Mouse (Mus musculus) kidney, embryonic 15.5 days (tissue): ENCODE data around the gene Prnp. TPM values are rescaled to one million over a fixed set of nuclear protein-coding genes. Genes with fewer than 3 reads are reported as not detected.

ENCODE experiments used
- ATAC-seq: fragments of 200-750 bp; cut with Nextera tagmentation; replicated peaks from 2 replicates; pipeline ENCODE4 v1.8.0; 2017; ENCODE audit warnings: moderate TSS enrichment; ENCODE audit not compliant: low FRiP score
- H3K27ac ChIP-seq: fragments of 300-500 bp; sonication (generic); 2 replicates; pipeline ENCODE4 v1.5.1; 2015; ENCODE audit warnings: mild to moderate bottlenecking, inconsistent platforms
- H3K27me3 ChIP-seq: fragments of 300-500 bp; sonication (generic); 2 replicates; pipeline ENCODE4 v1.6.1; 2015; ENCODE audit warnings: inconsistent platforms
- H3K36me3 ChIP-seq: fragments of 300-500 bp; sonication (generic); 2 replicates; pipeline ENCODE4 v1.6.1; 2015; ENCODE audit warnings: inconsistent platforms
- H3K4me1 ChIP-seq: fragments of 300-500 bp; sonication (generic); 2 replicates; pipeline ENCODE4 v1.6.1; 2015; ENCODE audit warnings: inconsistent platforms
- H3K4me2 ChIP-seq: fragments of 300-500 bp; sonication (generic); 2 replicates; pipeline ENCODE4 v1.6.1; 2015; ENCODE audit warnings: moderate library complexity, mild to moderate bottlenecking, inconsistent platforms
- H3K4me3 ChIP-seq: fragments of 300-500 bp; sonication (generic); replicated peaks from 2 replicates; pipeline ENCODE4 v1.5.1; 2015; ENCODE audit warnings: mild to moderate bottlenecking, inconsistent platforms
- H3K9ac ChIP-seq: fragments of 300-500 bp; sonication (generic); 2 replicates; pipeline ENCODE4 v1.6.1; 2015; ENCODE audit warnings: mild to moderate bottlenecking, inconsistent platforms
- H3K9me3 ChIP-seq: fragments of 300-500 bp; sonication (generic); replicated peaks from 2 replicates; pipeline ENCODE4 v1.6.1; 2016; ENCODE audit warnings: inconsistent platforms
- WGBS: fragments of 180-500 bp; shearing (Covaris S2); methylation state at CpG from one replicate; pipeline ENCODE4 v1.1.7; 2015; ENCODE audit warnings: mixed read lengths; 5-methylcytosine and 5-hydroxymethylcytosine counted together
- polyA plus RNA-seq: library from polyadenylated mRNA; unstranded; fragments of >200 nt; fragmentation: Nextera tagmentation; extraction: Ambion mirVana; gene quantifications from 2 replicates; pipeline ENCODE4 v1.2.1, GENCODE M21; 2015

Prnp gene
- 45.1 and 47.4 TPM in 2 replicates for polyA plus RNA-seq

GRCm38 (mm10) chr2:131909683-131910572 lies at the start of gene Prnp, which contains the start of gene Prn:
TSS of gene Prnp (plus strand) at chr2:131909928.
TSS of gene Prn (plus strand) at chr2:131909957.
- Histone ChIP-seq H3K4me2 (peak within 1 kb of the TSS; percentile 88), H3K9ac (peak within 1 kb of the TSS; percentile 68), H3K27ac (peak within 1 kb of the TSS; percentile 82), H3K27me3 (0 out of 2 replicates have a peak, but pooled peaks cover 3% of the 10 kb centered on the region), H3K4me3 (peak within 1 kb of the TSS; percentile 76), H3K36me3 (no peaks in the 10 kb centered on the region), H3K9me3 (no peaks in the 10 kb centered on the region), H3K4me1 (peaks cover 31% of the 10 kb centered on the region)
- peak; percentile 92 for ATAC-seq
- WGBS = 5% methylated on average over 52 of the region's 52 CpGs

GRCm38 (mm10) chr2:131862617-131863275 lies 47.0 kb upstream of the Prnp start:
- Histone ChIP-seq H3K27me3 (no peaks in the 10 kb centered on the region), H3K9ac (no peak overlapping the region), H3K27ac (no peak overlapping the region), H3K4me1 (no peaks in the 10 kb centered on the region), H3K36me3 (no peaks in the 10 kb centered on the region), H3K9me3 (no peaks in the 10 kb centered on the region), H3K4me2 (no peak overlapping the region), H3K4me3 (no peak overlapping the region)
- WGBS = 59% methylated on average over 3 of the region's 3 CpGs
- ATAC-seq = no peak

- no peaks in the 10 kb centered on the region for H3K9me3 ChIP-seq
- no peaks in the 10 kb centered on the region for H3K36me3 ChIP-seq
- no peak for ATAC-seq
- H3K27ac ChIP-seq = no peak overlapping the region
- H3K9ac ChIP-seq = no peak overlapping the region
- WGBS = 80% methylated on average over 3 of the region's 3 CpGs
- H3K4me3 ChIP-seq = no peak overlapping the region
- H3K27me3 ChIP-seq = no peaks in the 10 kb centered on the region
- H3K4me2 ChIP-seq = no peak overlapping the region
- H3K4me1 ChIP-seq = no peaks in the 10 kb centered on the region
Observed at GRCm38 (mm10) chr2:131863472-131863871, 46.3 kb upstream of the Prnp start.

GRCm38 (mm10) chr2:131864262-131864796 lies 45.4 kb upstream of the Prnp start:
- Histone ChIP-seq H3K4me1 (no peaks in the 10 kb centered on the region), H3K9me3 (no peaks in the 10 kb centered on the region), H3K4me3 (no peak overlapping the region), H3K27me3 (no peaks in the 10 kb centered on the region), H3K36me3 (no peaks in the 10 kb centered on the region), H3K9ac (no peak overlapping the region), H3K27ac (no peak overlapping the region), H3K4me2 (no peak overlapping the region)
- no peak for ATAC-seq
- WGBS = 89% methylated on average over 2 of the region's 2 CpGs

- H3K27ac ChIP-seq = no peak overlapping the region
- no peak for ATAC-seq
- no peak overlapping the region for H3K9ac ChIP-seq
- no peaks in the 10 kb centered on the region for H3K27me3 ChIP-seq
- H3K36me3 ChIP-seq = no peaks in the 10 kb centered on the region
- no peak overlapping the region for H3K4me3 ChIP-seq
- no peaks in the 10 kb centered on the region for H3K9me3 ChIP-seq
- no peak overlapping the region for H3K4me2 ChIP-seq
- H3K4me1 ChIP-seq = no peaks in the 10 kb centered on the region
Observed at GRCm38 (mm10) chr2:131866676-131867075, 43.1 kb upstream of the Prnp start.

GRCm38 (mm10) chr2:131868983-131869382 lies 40.7 kb upstream of the Prnp start:
- H3K27me3 ChIP-seq = no peaks in the 10 kb centered on the region
- no peak overlapping the region for H3K4me3 ChIP-seq
- WGBS = 90% methylated on average over 5 of the region's 5 CpGs
- H3K36me3 ChIP-seq = no peaks in the 10 kb centered on the region
- H3K4me2 ChIP-seq = no peak overlapping the region
- H3K9me3 ChIP-seq = no peaks in the 10 kb centered on the region
- H3K27ac ChIP-seq = no peak overlapping the region
- no peak overlapping the region for H3K9ac ChIP-seq
- ATAC-seq = no peak
- no peaks in the 10 kb centered on the region for H3K4me1 ChIP-seq

GRCm38 (mm10) chr2:131873376-131873775 lies 36.4 kb upstream of the Prnp start:
- H3K9me3 ChIP-seq = no peaks in the 10 kb centered on the region
- H3K27me3 ChIP-seq = no peaks in the 10 kb centered on the region
- H3K4me2 ChIP-seq = no peak overlapping the region
- no peaks in the 10 kb centered on the region for H3K36me3 ChIP-seq
- no peak for ATAC-seq
- no peak overlapping the region for H3K9ac ChIP-seq
- H3K4me3 ChIP-seq = no peak overlapping the region
- H3K27ac ChIP-seq = no peak overlapping the region
- H3K4me1 ChIP-seq = no peaks in the 10 kb centered on the region
- 70% methylated on average over 1 of the region's 1 CpGs for WGBS

- Histone ChIP-seq H3K4me2 (no peak overlapping the region), H3K27me3 (no peaks in the 10 kb centered on the region), H3K4me3 (no peak overlapping the region), H3K36me3 (no peaks in the 10 kb centered on the region), H3K9me3 (no peaks in the 10 kb centered on the region), H3K9ac (no peak overlapping the region), H3K4me1 (no peaks in the 10 kb centered on the region), H3K27ac (no peak overlapping the region)
- no peak for ATAC-seq
- 86% methylated on average over 7 of the region's 7 CpGs for WGBS
Observed at GRCm38 (mm10) chr2:131876551-131877265, 33.0 kb upstream of the Prnp start.

GRCm38 (mm10) chr2:131881766-131882165 lies 28.0 kb upstream of the Prnp start:
- no peaks in the 10 kb centered on the region for H3K4me1 ChIP-seq
- H3K27me3 ChIP-seq = no peaks in the 10 kb centered on the region
- H3K4me3 ChIP-seq = no peak overlapping the region
- H3K9me3 ChIP-seq = no peaks in the 10 kb centered on the region
- no peak overlapping the region for H3K4me2 ChIP-seq
- H3K36me3 ChIP-seq = no peaks in the 10 kb centered on the region
- H3K9ac ChIP-seq = no peak overlapping the region
- ATAC-seq = no peak
- WGBS = 70% methylated on average over 4 of the region's 4 CpGs
- no peak overlapping the region for H3K27ac ChIP-seq

GRCm38 (mm10) chr2:131883136-131883535 lies 26.6 kb upstream of the Prnp start:
- no peak overlapping the region for H3K4me3 ChIP-seq
- H3K36me3 ChIP-seq = no peaks in the 10 kb centered on the region
- H3K27ac ChIP-seq = no peak overlapping the region
- no peaks in the 10 kb centered on the region for H3K9me3 ChIP-seq
- H3K4me1 ChIP-seq = no peaks in the 10 kb centered on the region
- H3K27me3 ChIP-seq = no peaks in the 10 kb centered on the region
- ATAC-seq = no peak
- 78% methylated on average over 2 of the region's 2 CpGs for WGBS
- H3K9ac ChIP-seq = no peak overlapping the region
- no peak overlapping the region for H3K4me2 ChIP-seq

- no peaks in the 10 kb centered on the region for H3K36me3 ChIP-seq
- H3K9me3 ChIP-seq = no peaks in the 10 kb centered on the region
- 92% methylated on average over 6 of the region's 6 CpGs for WGBS
- H3K4me2 ChIP-seq = no peak overlapping the region
- H3K4me1 ChIP-seq = no peaks in the 10 kb centered on the region
- no peak overlapping the region for H3K27ac ChIP-seq
- H3K9ac ChIP-seq = no peak overlapping the region
- no peak overlapping the region for H3K4me3 ChIP-seq
- no peaks in the 10 kb centered on the region for H3K27me3 ChIP-seq
- no peak for ATAC-seq
Observed at GRCm38 (mm10) chr2:131886503-131887160, 23.1 kb upstream of the Prnp start.
